Mouse (Mus musculus) lung, postnatal 25 days (tissue): ENCODE data around the gene Bcl7a.

Experiments
- DNase-seq: peaks from one replicate; pipeline ENCODE4 v3.0.0; 2022; ENCODE audit warnings: low spot score

Bcl7a gene

DNA sequence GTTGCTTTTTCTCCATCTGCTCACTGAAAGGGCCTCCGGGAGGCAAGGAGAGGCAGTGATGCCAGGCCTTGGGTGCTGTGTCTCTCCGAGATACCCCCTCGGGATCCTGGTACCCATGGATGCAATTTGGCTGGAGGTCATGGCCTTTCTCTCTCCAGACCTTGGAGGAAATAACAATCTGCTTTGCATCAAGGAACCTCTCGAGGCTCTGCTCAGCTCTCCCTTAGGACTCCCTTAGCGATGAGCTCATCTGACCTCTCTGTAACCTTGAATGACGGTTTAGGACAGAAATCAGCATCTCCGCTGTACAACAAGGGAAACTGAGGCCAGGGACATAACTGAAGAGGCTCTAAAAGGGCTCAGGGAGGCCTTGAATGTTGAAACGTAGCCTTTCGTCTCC, 35.1 kb downstream of the Bcl7a start:
- no peak for DNase-seq

DNA sequence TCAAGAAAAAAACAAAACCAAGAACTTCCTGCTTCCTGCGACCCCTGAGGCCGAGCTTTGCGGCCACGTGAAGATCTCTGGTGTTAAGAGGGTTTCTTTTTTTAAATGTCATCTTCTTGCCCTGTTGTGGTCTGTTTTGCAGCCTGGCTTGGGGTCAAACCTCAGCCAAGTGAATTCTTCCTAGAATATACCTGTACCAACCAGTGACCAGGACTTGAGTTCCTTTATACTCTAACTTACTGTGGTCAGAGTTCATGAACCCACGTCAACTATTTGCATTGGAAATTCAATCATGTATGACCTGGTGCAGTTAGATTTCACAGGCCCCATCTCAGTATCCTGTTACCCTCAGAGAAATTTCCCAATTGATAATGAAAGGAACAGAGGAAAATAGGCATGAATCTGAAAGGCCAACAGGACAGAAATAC, 35.9 kb downstream of the Bcl7a start:
- no peak for DNase-seq

DNA sequence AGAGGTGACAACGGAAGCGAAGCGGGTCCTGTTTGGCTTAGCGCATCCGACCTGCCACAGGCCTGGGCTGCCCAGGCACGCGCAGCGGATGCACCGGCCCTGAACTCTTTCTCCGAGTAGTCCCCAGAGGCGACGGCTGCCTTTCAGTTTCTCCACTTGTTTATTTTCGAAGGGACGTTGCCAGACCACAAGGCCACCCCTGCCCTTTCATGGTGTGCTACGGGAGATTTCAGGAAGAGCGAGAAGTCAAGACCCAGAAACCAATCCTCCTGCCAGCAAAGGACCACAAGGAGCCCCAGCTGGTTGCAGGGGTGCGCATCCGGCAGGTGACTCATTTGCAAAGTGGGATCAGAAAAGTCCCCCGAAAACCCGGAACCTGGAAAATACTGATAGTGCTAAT, 38.3 kb downstream of the Bcl7a start:
- no peak for DNase-seq

DNA sequence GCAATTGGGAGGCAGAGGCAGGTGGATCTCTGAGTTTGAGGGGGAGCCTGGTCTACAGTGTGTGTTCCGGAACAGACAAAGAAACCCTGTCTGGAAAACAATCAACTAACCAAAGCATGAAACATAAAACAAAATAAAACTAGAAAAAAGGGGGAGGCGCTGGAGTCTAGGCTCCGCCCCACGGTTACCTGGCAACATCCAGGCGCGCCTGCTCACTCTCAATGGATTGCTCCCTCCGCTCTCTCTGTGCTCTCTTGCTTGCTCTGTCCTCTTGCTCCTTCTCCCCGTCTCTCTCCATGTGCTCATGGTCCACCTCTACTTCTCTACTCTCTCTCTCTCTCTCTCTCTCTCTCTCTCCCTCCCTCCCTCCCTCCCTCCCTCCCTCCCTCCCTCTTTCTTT, 39.1 kb downstream of the Bcl7a start:
- no peak for DNase-seq

DNA sequence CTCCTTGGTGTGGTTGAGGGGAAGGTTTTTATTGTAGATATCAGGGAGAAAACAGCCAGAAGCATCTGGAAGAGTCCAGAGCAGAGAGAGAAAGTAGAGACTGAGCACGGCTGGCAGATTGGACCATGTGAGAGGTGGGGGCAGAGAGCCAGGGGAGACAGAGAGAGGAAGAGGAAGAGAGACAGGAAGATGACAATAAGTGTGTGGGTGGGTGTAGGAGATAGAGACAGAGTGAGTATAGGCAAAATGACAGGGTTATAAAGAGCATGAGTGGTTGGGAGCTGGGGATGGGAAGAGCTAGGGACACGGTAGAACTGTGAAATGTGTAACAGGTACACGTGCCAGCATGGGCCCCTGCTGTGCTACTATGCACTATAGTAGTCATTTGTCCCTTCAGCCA, 44.8 kb downstream of the Bcl7a start:
- no peak for DNase-seq

DNA sequence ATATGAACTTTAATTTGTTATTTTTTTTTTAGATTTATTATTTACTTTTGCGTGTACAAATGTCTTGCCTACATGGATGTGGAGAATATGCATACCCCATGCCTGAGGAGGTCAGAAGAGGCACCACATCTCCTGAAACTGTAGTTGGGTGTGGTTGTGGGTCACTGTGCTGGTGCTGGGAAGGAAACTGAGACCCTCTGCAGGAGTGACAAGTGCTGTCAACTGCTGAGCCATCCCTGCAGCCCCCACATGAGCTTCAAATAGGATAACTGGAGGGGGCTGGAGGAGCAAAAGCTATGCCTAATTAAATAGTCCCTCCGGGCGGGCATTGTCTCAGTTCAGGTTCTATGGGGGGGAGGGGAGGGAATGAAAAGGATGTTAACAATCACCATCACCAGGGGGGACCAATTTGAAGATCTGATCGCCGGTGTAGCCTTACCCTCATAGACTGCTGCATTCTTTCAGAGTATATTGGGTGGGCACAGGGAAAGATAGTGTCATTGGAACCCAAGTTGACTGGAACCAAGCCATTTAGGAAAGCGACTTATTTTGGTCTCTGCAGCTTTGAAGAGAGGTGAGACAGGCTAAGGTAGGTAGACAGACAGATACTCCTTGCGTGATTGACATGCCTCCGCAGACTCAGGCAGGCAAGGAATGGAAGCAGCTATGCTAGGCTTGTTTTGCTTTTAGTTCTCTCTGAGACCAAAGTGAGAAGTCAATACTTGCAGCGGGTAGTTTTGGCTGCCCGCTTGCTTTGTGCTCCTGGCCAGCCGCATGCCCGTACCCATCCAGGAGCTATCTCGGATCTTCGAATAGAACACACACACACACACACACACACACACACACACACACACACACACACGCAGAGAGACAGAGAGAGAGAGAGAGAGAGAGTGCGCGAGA, 47.2 kb downstream of the Bcl7a start:
- DNase-seq = no peak

DNA sequence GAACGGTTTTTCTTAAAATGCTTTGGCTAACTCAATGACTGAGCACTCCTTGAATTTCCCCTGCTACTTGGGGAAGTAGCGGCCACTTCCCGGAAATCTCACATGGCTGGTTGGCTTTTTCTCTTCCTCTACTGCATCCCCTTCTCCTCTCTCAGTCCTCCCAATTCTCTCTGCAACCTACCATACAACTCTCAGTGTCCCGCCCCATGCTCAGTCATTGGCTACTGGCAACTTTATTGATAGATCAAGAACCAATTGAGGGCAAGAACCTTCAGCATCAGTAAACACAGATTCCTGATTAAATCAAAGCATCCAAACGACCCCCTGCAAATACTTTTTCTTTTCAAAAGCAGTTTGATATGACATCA, 47.8 kb downstream of the Bcl7a start:
- DNase-seq = no peak

DNA sequence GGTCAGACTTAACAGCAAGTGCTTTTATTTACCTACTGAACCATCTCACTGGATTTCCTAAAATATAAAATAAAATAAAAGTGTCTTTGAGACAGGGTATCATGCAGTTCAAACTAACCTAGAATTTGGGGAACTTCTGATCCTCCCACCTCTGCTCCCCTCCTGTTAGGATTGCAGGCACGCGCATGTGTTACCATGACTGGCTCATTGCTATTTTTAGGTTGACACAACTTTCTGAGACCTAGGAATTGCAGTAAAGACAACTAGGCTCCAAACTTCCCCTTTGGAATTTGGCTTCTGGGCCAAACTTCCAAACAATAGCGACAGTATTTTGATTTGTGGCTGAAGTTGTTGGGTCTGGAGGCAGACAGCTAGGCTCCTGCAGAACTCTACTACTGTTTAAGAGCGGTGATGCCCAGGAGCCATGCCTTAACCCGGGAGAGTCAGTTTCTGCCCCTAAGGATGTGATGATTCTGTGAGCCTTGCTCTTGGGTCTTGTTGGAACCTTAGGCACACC, 50.2 kb downstream of the Bcl7a start:
- DNase-seq = no peak

DNA sequence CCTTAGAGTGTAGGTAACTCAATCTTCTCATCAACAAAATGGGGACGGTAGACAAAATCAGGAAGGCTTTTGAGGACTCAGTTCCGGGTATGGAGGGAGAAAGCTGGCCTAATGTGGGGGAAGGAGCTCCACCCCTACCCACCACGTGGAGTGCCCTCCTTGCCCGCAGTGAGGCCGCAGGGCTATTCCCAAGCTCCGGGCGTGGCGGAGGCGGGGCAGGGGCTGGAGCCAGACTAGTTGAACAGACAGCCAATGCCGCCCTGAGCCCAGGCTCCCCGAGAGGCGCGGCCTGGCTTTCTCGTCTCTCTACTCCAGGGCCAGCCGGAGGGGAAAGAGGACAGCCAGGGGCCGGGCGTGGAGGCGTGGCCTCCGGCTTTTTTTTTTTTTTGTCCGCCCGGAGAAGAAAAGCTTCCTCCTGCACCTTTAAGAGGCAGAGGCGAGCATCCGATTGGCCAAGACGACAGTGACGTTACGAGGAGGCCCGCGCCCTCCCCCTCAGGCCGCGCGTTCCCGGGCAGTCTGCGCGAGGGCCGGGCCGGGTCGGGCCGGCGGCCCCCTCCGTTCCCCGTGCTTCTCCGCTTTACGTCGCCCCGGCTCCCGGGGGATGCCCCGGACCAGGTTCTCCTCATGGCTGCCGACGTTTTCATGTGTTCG, 50.8 kb downstream of the Bcl7a start, which contains the start of gene Mlxip:
Mlxip (plus strand) TSS at position 496 of the 654 bp plus-strand sequence.
- DNase-seq = peak; percentile 97

DNA sequence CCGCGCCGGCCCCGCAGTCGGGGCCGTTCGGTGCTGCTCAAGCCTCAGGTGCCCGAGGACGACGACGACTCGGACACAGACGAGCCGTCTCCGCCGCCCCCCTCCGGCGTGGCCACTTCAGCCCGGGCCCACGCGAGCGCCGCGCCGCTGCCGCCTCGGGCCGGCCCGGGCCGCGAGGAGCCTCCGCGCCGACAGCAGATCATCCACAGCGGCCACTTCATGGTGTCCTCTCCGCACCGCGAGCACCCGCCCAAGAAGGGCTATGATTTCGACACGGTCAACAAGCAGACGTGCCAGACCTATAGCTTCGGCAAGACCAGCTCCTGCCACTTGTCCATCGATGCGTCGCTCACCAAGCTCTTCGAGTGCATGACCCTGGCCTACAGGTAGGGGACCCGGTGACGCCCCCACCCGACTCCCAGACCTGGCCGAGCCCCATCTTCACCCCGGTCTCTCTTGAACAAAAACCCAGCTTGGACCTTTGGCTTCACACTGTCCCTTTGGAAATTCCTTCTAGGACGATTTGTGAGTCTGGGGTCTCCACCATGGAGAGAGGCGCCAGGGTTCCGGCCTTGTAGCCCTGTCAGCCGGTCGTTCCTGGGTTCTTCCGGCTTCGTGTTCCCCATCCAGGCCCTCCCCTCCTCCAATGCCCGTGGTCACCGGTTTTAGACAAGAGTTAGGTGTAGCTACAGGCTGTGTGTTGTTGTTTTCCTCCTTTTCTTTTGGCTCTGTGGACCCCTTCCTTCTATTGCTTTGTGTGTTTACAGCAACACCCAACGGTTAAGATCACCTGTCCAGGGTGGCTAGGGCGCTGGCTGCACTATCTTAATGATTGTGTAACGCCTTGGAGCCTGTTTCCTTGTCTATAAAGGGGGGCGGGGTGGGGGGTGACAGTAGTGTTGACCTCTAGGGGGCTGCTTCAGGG, 51.6 kb downstream of the Bcl7a start:
- no peak for DNase-seq

DNA sequence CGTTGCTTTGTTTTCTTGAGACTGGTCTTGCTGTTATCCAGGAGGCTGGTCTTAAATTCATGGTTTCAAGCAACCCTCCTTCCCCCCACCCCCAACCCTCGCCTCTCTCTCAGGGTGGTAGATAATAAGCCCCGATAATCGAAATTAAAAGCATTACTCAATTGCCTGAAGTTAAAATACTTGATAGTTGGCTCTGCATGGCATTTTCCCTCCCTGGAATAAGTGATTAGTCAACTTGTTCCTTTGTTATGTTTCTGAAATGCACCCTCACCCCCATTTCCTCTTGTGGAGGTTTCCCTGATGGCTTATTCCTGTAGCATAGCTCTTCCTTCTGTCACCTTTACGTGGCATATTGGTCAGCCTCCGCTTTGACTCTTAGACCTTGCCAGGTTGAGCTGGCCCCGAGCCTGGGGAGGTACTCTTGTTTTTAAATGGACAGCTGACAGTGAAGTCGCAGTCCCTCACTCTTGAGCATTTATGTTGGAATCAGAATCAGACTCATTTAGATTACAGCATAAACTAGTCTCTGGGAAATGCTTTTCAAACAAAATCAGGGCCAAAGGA, 53.3 kb downstream of the Bcl7a start:
- no peak for DNase-seq

DNA sequence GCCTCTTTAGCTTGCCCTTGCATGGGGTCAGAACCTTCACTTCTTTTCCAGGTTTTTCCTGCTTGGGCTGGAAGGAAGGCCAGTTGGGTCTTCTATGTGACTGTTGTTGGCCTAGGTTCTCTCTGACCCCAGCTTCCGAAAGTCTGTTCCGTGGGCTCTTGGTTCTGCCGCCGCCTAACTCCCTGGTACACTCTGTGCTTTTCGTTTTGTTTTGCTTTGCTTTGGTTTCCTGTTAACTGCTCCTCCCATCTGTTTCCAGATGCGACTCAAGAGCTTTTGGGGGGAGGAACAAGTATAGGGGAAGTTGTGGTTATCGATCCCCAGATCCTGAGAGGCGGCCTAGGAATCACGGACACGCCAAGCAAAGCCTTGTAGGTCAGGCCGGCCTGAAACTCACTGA, 54.2 kb downstream of the Bcl7a start:
- DNase-seq = peak; percentile 86

DNA sequence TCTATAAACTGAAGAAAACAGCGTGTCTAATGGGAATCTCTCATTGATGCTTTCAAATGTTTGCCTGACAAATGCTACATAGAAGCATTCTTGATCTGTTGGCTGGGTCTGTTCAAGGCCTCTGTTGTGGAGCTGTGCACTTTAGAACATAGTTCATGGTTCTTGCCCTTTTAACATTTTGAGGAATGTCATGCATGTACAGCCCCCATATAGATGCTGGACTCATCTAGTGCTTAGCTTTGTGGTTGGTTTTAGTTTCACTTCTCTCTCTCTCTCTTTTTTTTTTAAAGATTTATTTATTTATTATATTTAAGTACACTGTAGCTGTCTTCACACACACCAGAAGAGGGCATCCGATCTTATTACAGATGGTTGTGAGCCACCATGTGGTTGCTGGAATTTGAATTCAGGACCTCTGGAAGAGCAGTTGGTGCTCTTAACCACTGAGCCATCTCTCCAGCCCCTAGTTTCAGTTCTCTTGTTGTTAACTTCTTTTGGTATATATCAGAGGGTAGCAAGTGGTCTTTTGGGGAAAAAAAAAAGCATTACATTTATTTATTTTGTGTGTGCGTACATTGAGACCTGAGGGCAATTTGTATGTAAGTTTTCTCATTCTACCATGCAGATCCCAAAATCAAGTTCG, 55.3 kb downstream of the Bcl7a start:
- DNase-seq = no peak

DNA sequence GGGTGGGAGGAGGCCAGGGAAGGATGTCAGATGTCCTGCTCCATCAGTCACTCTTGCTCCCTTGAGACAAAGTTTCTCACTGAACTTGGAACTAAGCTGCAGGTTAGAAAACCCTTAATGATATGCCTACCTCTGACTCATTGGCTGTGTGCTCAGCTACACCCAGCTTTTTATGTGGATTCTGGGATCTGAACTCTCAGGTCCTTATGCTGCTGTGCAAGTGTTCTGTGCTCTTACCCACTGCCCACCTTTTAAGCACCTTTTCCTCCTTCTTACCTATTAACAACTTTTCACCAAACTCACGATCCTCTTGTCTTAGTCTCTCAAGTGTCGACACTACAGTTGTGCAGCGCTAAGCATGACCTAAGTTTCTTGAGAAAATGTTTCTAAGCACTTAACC, 60.8 kb downstream of the Bcl7a start:
- no peak for DNase-seq

DNA sequence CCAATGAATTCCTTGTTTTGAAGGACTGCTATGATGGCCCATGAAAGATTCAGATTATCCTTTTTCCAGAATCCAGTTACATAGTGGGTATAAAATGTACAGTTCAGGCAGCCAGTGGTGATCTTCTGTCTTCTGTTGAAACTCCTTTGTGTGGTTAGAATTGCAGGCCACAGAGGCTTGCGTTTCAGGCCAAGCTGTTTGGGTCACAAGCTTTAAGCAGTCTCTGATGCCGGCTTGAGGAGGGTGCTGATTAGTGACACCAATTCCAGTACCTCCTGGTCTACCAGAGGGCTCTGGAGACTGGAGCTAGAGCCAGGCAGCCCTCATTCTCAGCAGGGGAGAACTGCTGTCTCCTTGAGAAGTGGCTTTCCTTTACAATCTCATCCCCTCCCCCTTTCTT, 63.3 kb downstream of the Bcl7a start:
- DNase-seq = no peak

DNA sequence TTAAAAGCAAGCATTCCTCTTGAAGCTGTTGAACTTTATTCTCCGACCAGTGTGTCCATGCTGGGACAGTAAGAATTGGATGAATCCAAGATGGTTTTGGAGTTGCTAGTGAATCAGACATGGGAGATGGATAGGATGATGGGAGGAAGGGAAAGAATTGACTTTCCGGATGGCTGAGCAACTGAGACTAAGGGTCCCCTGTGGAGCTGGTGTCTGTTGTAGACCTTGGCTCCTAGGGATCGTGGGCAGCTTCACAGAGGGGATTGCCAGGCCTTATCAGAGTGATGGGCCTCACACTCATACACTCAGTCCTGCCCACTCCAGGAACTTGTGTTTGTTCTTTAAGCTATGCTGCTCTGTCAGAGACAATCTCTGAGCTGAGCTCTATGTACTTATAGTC, 64.5 kb downstream of the Bcl7a start:
- no peak for DNase-seq

DNA sequence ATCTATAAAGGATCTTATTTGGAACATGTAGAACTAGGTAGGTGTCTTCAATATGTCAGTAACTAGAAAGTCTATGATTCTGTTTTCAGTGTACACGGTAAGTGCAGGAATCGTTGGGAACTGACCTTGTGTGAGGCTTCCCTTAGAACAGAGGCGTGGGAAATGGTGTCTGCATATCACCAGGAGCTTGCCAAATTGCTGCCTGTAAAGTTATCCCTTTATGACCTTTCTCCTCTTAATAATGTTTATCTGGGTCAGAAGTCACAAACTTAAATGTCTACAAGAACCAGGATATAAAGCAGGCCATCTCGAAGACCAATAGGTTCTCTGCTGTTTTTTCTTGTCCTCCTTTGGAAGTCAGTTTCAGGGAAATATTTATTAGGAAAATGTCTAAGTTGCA, 68.6 kb downstream of the Bcl7a start:
- no peak for DNase-seq

DNA sequence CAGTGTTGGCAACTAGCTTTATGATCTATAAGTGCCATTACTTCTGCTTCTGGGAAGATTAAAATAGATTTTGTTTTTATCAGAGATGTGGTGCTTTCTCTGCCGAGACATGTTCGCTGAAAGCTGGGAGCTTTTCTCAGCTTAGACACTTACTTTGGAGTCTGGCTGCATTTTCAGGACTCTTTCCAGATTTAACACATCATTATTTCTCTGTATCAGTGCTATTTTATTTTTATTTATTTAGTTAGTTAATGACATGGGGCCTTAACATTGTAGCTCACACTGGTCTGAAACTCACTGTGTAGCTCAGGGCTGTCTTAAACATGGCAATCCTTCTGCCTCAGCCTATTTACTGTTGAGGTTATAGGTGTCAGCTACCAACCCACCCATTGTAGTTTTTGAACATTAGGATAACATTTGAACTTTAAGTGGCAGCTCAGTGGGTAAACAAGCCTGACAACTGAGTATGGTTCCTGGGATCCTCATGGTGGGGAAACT, 70.3 kb downstream of the Bcl7a start:
- no peak for DNase-seq

DNA sequence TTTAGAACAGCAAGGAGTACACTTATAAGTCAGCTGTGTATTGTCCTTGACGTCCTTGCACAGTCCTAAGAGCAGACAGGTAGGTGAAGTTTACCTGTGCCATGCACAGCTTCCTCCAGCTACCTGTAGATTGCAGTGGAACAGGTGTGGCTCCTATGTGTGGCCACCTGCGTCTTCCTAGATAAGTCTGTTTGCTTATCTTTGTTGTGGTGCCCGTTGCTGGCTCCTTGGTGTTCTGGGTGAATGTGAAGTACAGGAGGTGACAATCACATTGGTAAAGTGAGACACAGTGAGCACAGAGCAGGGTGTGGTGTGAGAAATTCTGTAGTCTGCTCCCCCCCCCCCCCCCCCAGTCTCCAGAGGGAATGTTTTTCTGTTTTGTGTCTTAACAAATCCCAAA, 72.5 kb downstream of the Bcl7a start:
- DNase-seq = no peak

DNA sequence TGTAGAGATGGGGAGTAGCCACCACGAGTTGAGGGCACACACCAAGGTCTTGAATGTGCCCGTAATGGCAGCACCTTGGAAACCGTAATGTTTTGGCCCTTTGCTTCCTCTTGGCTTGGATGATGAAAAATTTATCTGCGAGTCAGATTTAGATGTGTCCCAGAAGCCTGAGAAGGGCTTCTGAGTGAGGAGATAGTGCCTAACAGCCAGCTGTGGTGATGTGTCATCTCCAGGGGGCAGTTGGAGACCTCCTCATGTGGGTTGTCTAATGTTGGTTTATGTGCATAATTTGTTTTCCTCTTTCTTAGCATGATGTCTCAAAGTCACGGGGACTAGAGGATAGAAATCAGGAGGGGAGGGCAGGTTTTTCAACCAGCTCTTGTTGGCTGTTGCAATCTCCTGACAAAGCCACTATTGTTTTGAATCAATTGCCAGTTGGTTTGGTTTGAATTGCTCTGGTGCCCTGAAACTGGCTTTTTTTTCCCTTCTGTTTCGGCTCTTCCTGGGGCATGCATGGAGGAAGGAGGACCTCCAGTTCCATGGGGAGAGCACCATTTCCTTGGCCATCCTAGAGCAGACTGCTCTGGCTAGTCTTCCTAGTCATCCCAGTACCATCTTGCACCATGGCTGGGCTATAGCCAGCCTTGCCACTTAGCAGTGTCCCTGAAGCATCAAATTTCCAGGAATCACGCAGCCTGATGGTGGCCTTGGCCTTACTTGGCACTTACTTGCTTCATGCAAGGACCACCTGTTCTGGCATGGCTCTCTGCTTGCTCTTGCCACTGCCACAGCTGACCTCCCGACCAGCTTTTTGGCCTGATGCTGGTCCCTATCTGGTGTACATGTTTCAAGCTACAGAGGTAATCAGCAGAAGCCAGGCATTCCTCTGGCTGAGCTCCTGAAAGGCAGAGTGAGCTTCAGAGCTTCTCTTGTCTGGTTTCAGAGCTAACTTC, 73.2 kb downstream of the Bcl7a start:
- DNase-seq = no peak
